Mouse (Mus musculus) megakaryocyte, embryonic 14.5 days (primary cell): ENCODE results near the gene Tmem120a. TPM values are rescaled to one million over a fixed set of nuclear protein-coding genes. Genes with fewer than 3 reads are reported as not detected.

Experiments used
- H3K27me3 ChIP-seq: replicated peaks from 2 replicates; pipeline ENCODE3; 2012; ENCODE audit warnings: inconsistent platforms
- H3K36me3 ChIP-seq: replicated peaks from 2 replicates; pipeline ENCODE3; 2012; ENCODE audit warnings: low read length, inconsistent platforms, mixed read lengths
- H3K4me1 ChIP-seq: 2 replicates; pipeline ENCODE4 v1.6.1; 2012; ENCODE audit warnings: inconsistent platforms
- H3K4me3 ChIP-seq: replicated peaks from 2 replicates; pipeline ENCODE3; 2012; ENCODE audit warnings: moderate library complexity, mild to moderate bottlenecking, inconsistent platforms
- H3K9me3 ChIP-seq: 2 replicates; pipeline ENCODE4 v1.6.1; 2012; ENCODE audit warnings: inconsistent platforms
- FLI1 ChIP-seq: IDR thresholded peaks from 2 replicates; pipeline ENCODE4 v1.6.1; 2012; ENCODE audit warnings: low read length, inconsistent platforms, mixed read lengths
- GATA1 ChIP-seq: IDR thresholded peaks from 3 replicates; pipeline ENCODE4 v1.6.1; 2012; ENCODE audit warnings: mixed read lengths, low read length, inconsistent platforms, borderline replicate concordance
- polyA plus RNA-seq: library from polyadenylated mRNA; stranded (reverse); fragments of >175 nt; gene quantifications from 2 replicates; pipeline ENCODE4 v1.2.3, GENCODE M21; 2012; ENCODE audit warnings: low replicate concordance; ENCODE audit not compliant: insufficient read depth

Tmem120a gene
- polyA plus RNA-seq, 1 experiment, result 13.5 TPM

GRCm38 (mm10) chr5:135711582-135712355 is 32.5 kb downstream of the Tmem120a start:
- peaks cover 83% of the 10 kb centered on the region for H3K4me1 ChIP-seq

DNA sequence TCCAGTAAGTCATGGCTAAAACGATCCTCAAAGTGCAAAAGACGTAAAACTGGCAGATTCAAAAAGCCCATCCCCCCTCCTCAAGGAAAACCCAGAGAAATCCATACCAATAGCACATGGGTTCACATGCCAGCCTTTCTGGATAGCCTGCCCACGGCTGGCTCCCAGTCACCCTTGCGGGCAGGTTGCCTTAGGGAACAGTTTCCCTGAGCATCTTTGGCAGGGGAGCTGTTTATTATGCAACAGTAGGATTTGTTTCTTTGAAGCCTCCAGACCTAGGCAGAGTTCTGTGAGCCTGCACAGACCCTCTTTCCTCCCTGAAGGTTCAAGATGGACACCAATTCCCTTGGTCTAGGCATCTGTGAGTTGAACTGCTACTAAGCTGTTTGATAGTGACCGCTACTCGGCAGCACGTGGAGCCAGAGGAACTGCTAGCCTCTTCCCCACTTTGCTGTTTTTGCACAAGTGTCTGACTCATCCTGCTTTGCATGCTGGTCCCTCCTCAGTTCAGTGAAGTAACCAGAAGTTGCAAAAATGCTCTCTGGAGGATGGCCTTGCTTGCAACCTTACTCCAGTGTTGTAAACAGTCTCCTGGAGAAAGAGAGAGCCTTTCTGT is 33.5 kb downstream of the Tmem120a start:
- Histone ChIP-seq H3K4me1 (peaks cover 93% of the 10 kb centered on the region), H3K4me3 (peak overlapping the region; percentile 70), H3K36me3 (peaks cover 53% of the 10 kb centered on the region), H3K27me3 (peaks cover 2% of the 10 kb centered on the region), H3K9me3 (peaks cover 5% of the 10 kb centered on the region)
- no peak for TF ChIP-seq GATA1
- no peak for TF ChIP-seq FLI1

More at GRCm38 (mm10) chr5:135711582-135712355, 32.5 kb downstream of the Tmem120a start:
- TF ChIP-seq FLI1, result no peak
- TF ChIP-seq GATA1, result no peak
- Histone ChIP-seq H3K36me3 (peaks cover 53% of the 10 kb centered on the region), H3K27me3 (peaks cover 7% of the 10 kb centered on the region), H3K4me3 (peak overlapping the region; percentile 54), H3K9me3 (peaks cover 5% of the 10 kb centered on the region)

GRCm38 (mm10) chr5:135709716-135710115 is 34.5 kb downstream of the Tmem120a start:
- Histone ChIP-seq H3K9me3 (peaks cover 5% of the 10 kb centered on the region), H3K4me3 (peak overlapping the region; percentile 15), H3K36me3 (peaks cover 55% of the 10 kb centered on the region), H3K4me1 (peaks cover 93% of the 10 kb centered on the region), H3K27me3 (peaks cover 2% of the 10 kb centered on the region)
- TF ChIP-seq FLI1, result no peak
- no peak for TF ChIP-seq GATA1

GRCm38 (mm10) chr5:135707855-135708254 is 36.4 kb downstream of the Tmem120a start:
- Histone ChIP-seq H3K4me3 (peak overlapping the region; percentile 68), H3K27me3 (no peaks in the 10 kb centered on the region), H3K4me1 (peaks cover 93% of the 10 kb centered on the region), H3K36me3 (peaks cover 63% of the 10 kb centered on the region), H3K9me3 (peaks cover 5% of the 10 kb centered on the region)
- TF ChIP-seq FLI1 (no peak), GATA1 (no peak)

DNA sequence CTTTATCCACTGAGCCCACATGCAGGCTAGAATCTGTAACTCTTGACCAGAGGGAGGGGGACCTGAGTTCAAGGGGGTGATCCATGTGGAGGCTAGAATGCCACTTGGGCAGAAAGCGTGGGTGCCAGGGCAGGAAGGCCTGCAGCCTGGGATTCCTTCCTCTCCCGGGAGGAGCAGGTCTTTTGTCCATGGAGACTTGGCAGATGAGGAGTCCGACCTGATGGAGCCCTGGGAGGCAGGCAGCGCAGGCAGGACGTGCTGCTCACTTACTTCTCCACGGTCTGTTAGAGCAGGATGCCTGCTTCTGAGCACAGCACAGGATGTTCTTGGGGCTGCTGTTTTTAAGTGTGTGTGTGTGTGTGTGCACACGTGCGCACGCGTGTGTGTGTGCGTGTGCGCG is 37.2 kb downstream of the Tmem120a start:
- H3K27me3 ChIP-seq, result no peaks in the 10 kb centered on the region

DNA sequence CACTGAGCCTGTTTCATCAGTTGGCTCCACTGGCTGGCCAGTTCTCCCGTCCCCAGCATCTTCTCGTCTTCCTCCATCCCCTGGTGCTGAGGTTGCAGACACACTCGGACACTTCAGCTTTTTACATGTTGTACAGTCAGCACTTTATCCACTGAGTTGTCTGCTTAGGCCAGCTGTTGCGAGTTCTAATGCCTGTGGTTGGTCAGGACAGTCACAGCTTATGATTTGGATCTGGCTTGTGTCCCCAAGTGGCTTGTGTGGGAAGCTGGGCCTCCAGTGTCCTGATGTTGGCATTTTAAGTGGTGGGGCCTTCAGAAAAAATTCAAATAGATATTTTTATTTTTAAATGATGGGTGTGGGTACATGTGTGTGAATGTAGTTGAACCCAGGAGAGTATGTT is 38.9 kb downstream of the Tmem120a start:
- TF ChIP-seq FLI1, result no peak
- no peaks in the 10 kb centered on the region for H3K27me3 ChIP-seq
- H3K9me3 ChIP-seq, result peaks cover 5% of the 10 kb centered on the region
- H3K36me3 ChIP-seq, result peaks cover 69% of the 10 kb centered on the region
- H3K4me3 ChIP-seq, result no peak overlapping the region
- peaks cover 93% of the 10 kb centered on the region for H3K4me1 ChIP-seq

More for the DNA sequence above, 37.2 kb downstream of the Tmem120a start:
- H3K4me1 ChIP-seq, result peaks cover 93% of the 10 kb centered on the region
- H3K36me3 ChIP-seq, result peaks cover 62% of the 10 kb centered on the region
- no peak for TF ChIP-seq FLI1
- no peak for TF ChIP-seq GATA1
- H3K9me3 ChIP-seq, result peaks cover 5% of the 10 kb centered on the region
- H3K4me3 ChIP-seq, result peak overlapping the region; percentile 74

DNA sequence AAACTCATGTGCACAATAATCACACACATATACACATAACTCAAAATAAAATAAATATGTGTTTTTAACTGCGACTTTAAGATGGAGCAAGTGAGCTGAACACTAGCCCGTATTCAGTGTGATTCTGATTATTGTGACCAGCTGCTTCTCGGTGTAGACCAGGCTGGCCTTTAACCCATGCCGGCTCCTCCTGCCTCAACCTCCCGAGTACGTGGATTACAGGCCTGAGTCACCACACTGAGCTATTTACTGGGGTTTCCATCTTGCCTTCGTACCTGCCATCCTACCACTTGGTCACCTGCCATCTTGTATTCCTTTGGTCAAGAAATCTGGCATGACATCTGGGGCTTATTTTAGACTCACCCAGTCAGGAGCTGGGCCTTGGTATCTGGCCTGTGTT is 40.8 kb downstream of the Tmem120a start:
- H3K9me3 ChIP-seq, result no peaks in the 10 kb centered on the region
- H3K4me1 ChIP-seq, result peaks cover 88% of the 10 kb centered on the region
- TF ChIP-seq FLI1 (no peak), GATA1 (no peak)
- peak overlapping the region; percentile 74 for H3K4me3 ChIP-seq
- peaks cover 74% of the 10 kb centered on the region for H3K36me3 ChIP-seq
- H3K27me3 ChIP-seq, result no peaks in the 10 kb centered on the region

DNA sequence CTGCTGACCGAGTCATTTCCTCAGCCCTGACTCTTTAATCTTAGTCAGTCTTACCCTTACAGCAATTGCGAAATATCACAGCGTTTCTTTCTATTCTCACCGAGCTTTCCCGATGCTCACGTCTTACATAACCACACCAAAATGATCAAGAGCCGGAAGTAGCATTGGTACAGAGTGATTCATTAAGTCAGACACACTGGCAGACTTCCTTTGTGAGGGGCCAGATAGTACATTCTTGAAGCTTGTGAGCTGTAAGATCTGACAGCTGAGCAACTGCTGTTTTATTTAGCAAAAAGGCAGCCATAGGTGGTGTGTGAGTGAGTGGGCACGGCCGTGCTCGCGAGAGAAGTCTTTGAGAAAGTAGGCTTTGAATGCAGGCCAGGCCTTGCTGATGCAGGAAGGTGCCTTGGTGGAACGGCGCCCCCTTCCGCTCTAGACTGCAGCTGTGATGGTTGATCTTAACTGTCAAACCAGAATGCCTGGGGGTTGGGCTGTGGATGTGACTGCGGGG is 41.5 kb downstream of the Tmem120a start:
- peaks cover 83% of the 10 kb centered on the region for H3K4me1 ChIP-seq
- no peaks in the 10 kb centered on the region for H3K27me3 ChIP-seq
- peaks cover 73% of the 10 kb centered on the region for H3K36me3 ChIP-seq
- H3K4me3 ChIP-seq, result peak overlapping the region; percentile 74
- H3K9me3 ChIP-seq, result no peaks in the 10 kb centered on the region
- no peak for TF ChIP-seq GATA1
- no peak for TF ChIP-seq FLI1

- Histone ChIP-seq H3K27me3 (no peaks in the 10 kb centered on the region), H3K4me3 (peak overlapping the region; percentile 74), H3K9me3 (no peaks in the 10 kb centered on the region), H3K36me3 (peaks cover 72% of the 10 kb centered on the region), H3K4me1 (peaks cover 83% of the 10 kb centered on the region)
- TF ChIP-seq GATA1, result no peak
- no peak for TF ChIP-seq FLI1
These were observed 42.1 kb downstream of the Tmem120a start for GRCm38 (mm10) chr5:135702190-135702589.

- Histone ChIP-seq H3K9me3 (no peaks in the 10 kb centered on the region), H3K36me3 (peaks cover 66% of the 10 kb centered on the region), H3K4me1 (peaks cover 80% of the 10 kb centered on the region), H3K27me3 (no peaks in the 10 kb centered on the region), H3K4me3 (peak overlapping the region; percentile 34)
- no peak for TF ChIP-seq GATA1
These were observed 42.6 kb downstream of the Tmem120a start for GRCm38 (mm10) chr5:135701601-135702000.
